Mouse (Mus musculus): ENCODE results near the gene Srprb. TPM values are rescaled to one million over a fixed set of nuclear protein-coding genes. Genes with fewer than 3 reads are reported as not detected.

Srprb gene
- polyA plus RNA-seq, 1 experiment from 2014 or later = 63.8 TPM

GRCm38 (mm10) chr9:103214281-103214680 is 12.3 kb upstream of the Srprb start:
- Histone ChIP-seq H3K4me1 (ENCODE audit: control insufficient read depth, insufficient read depth, low read depth, low read length) (no peaks in the 10 kb centered on the region), H3K27me3 (replicated peaks; ENCODE audit: control insufficient read depth, insufficient read depth, low read length) (no peaks in the 10 kb centered on the region), H3K27ac (ENCODE audit: low read depth, low read length) (no peak overlapping the region), H3K4me2 (ENCODE audit: low read length) (no peak overlapping the region), H3K36me3 (ENCODE audit: control insufficient read depth, insufficient read depth, low read length) (no peaks in the 10 kb centered on the region), H3K9me3 (ENCODE audit: control insufficient read depth, low read length) (no peaks in the 10 kb centered on the region), H3K9ac (ENCODE audit: low read depth, low read length) (no peak overlapping the region), H3K4me3 (ENCODE audit: low read length) (no peak overlapping the region)
- WGBS = 79% methylated on average over 6 of the region's 6 CpGs
- no peak for ATAC-seq

DNA sequence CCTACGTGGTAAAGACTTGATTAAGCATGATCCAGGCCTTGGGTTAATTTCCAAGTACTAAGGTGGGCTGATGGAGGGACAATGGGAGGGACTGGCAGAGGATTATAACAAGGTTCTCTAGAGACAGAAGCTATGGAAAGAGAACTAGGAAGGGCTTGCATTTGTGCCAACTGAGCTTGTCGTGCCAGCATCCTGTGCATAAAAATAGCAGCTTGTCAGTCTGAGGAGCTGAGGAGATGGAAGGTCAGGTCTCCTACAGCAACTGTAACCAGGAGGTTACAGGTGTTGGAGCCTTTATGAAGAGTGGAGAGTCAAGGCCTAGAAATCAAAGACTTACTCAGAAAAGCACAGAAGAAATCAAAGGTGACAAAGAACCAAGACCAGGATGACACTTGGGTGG is 11.7 kb upstream of the Srprb start:
- Histone ChIP-seq H3K27me3 (replicated peaks; ENCODE audit: control insufficient read depth, insufficient read depth, low read length) (no peaks in the 10 kb centered on the region), H3K27ac (ENCODE audit: low read depth, low read length) (no peak overlapping the region), H3K4me1 (ENCODE audit: control insufficient read depth, insufficient read depth, low read depth, low read length) (no peaks in the 10 kb centered on the region), H3K9ac (ENCODE audit: low read depth, low read length) (no peak overlapping the region), H3K4me2 (ENCODE audit: low read length) (no peak overlapping the region), H3K4me3 (ENCODE audit: low read length) (no peak overlapping the region), H3K9me3 (ENCODE audit: control insufficient read depth, low read length) (no peaks in the 10 kb centered on the region), H3K36me3 (ENCODE audit: control insufficient read depth, insufficient read depth, low read length) (no peaks in the 10 kb centered on the region)
- WGBS = 58% methylated on average over 2 of the region's 2 CpGs
- no peak for ATAC-seq

DNA sequence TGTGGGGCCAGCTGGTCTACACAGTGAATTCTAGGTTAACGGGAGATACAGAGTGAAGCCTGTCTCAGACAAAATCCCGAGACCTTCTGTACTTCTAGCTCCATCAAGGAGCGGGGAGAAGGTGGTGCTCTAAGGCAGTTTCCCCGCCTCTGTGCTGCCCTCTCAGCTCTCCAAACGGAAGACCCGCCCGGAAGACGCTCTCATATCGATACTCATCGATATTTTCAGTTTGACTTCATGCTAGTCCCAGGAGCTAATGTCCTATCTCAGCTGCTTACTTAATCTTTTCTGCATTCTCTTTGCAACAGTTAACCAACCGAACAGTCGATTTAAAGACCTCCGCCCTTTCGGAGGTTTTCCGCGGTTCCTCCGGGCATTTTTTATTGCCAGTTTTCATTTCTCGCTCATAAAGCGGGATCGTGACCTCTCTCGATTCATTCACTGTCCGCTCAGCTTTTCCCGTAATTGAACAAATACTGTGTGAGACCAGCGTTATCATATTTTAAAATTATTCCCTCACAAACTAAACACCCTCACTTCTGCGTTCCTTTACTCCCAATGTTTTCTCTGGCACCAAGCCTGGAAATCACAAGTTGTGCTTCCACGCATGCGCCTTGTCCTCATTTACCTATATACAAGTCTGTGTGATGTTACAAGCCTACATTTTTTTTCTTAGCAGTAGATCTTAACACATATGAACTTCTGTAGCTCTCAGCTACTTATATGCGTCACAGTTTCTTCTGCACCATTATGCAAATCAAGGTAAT is 10.9 kb upstream of the Srprb start:
- Histone ChIP-seq H3K9ac (ENCODE audit: low read depth, low read length) (no peak overlapping the region), H3K9me3 (ENCODE audit: control insufficient read depth, low read length) (no peaks in the 10 kb centered on the region), H3K4me1 (ENCODE audit: control insufficient read depth, insufficient read depth, low read depth, low read length) (no peaks in the 10 kb centered on the region), H3K4me2 (ENCODE audit: low read length) (peak overlapping the region; percentile 0; the same call in 1 of the 2 replicates), H3K36me3 (ENCODE audit: control insufficient read depth, insufficient read depth, low read length) (no peaks in the 10 kb centered on the region), H3K27ac (ENCODE audit: low read depth, low read length) (no peak overlapping the region), H3K27me3 (replicated peaks; ENCODE audit: control insufficient read depth, insufficient read depth, low read length) (no peaks in the 10 kb centered on the region), H3K4me3 (ENCODE audit: low read length) (no peak overlapping the region; the same call in 1 of the 2 replicates)
- ATAC-seq = no peak
- 68% methylated on average over 28 of the region's 28 CpGs for whole genome bisulfite sequencing

- H3K4me2 ChIP-seq (ENCODE audit: low read length) = no peak overlapping the region
- no peaks in the 10 kb centered on the region for H3K9me3 ChIP-seq (ENCODE audit: control insufficient read depth, low read length)
- ATAC-seq = no peak
- H3K4me1 ChIP-seq (ENCODE audit: control insufficient read depth, insufficient read depth, low read depth, low read length) = no peaks in the 10 kb centered on the region
- no peaks in the 10 kb centered on the region for H3K36me3 ChIP-seq (ENCODE audit: control insufficient read depth, insufficient read depth, low read length)
- no peak overlapping the region for H3K4me3 ChIP-seq (ENCODE audit: low read length)
- 46% methylated on average over 6 of the region's 6 CpGs for WGBS
- H3K27me3 ChIP-seq (replicated peaks; ENCODE audit: control insufficient read depth, insufficient read depth, low read length) = no peaks in the 10 kb centered on the region
- H3K9ac ChIP-seq (ENCODE audit: low read depth, low read length) = no peak overlapping the region
- H3K27ac ChIP-seq (ENCODE audit: low read depth, low read length) = no peak overlapping the region
These were observed 7.0 kb upstream of the Srprb start for GRCm38 (mm10) chr9:103208802-103209423.

DNA sequence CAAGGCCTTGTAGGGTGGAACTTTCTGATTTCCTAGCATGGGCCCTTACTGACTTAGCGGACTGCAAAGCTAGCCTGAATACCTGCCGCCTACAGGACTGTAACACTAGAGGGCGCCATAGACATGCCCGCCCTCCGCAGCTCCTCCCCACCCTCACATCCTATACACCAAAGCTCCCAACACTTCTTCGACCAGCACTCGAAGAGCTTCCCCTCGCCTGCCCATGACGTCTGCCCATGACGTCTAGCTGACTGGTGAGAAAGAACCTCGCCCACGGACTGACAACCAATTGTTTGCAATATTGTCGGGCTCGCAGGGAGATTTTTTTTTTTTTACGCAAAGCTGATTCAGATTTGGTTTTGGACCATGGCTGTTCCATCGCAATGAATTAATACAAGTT is 5.9 kb upstream of the Srprb start:
- Histone ChIP-seq H3K27me3 (replicated peaks; ENCODE audit: control insufficient read depth, insufficient read depth, low read length) (no peaks in the 10 kb centered on the region), H3K4me1 (ENCODE audit: control insufficient read depth, insufficient read depth, low read depth, low read length) (no peaks in the 10 kb centered on the region), H3K9ac (ENCODE audit: low read depth, low read length) (no peak overlapping the region), H3K4me3 (ENCODE audit: low read length) (peak overlapping the region; percentile 8; the same call in 1 of the 2 replicates), H3K36me3 (ENCODE audit: control insufficient read depth, insufficient read depth, low read length) (no peaks in the 10 kb centered on the region), H3K9me3 (ENCODE audit: control insufficient read depth, low read length) (no peaks in the 10 kb centered on the region), H3K4me2 (ENCODE audit: low read length) (peak overlapping the region; percentile 50), H3K27ac (ENCODE audit: low read depth, low read length) (no peak overlapping the region)
- 9% methylated on average over 16 of the region's 16 CpGs for WGBS
- ATAC-seq = peak; percentile 90

GRCm38 (mm10) chr9:103205786-103206185 is 3.8 kb upstream of the Srprb start:
- Histone ChIP-seq H3K9me3 (ENCODE audit: control insufficient read depth, low read length) (no peaks in the 10 kb centered on the region), H3K4me1 (ENCODE audit: control insufficient read depth, insufficient read depth, low read depth, low read length) (peaks cover 2% of the 10 kb centered on the region; the same call in 1 of the 2 replicates), H3K4me3 (ENCODE audit: low read length) (no peak overlapping the region), H3K4me2 (ENCODE audit: low read length) (no peak overlapping the region), H3K9ac (ENCODE audit: low read depth, low read length) (no peak overlapping the region), H3K36me3 (ENCODE audit: control insufficient read depth, insufficient read depth, low read length) (no peaks in the 10 kb centered on the region), H3K27ac (ENCODE audit: low read depth, low read length) (no peak overlapping the region), H3K27me3 (replicated peaks; ENCODE audit: control insufficient read depth, insufficient read depth, low read length) (no peaks in the 10 kb centered on the region)
- ATAC-seq = no peak
- 91% methylated on average over 5 of the region's 5 CpGs for WGBS

- Histone ChIP-seq H3K4me1 (ENCODE audit: control insufficient read depth, insufficient read depth, low read depth, low read length) (no peaks in the 10 kb centered on the region; the same call in 1 of the 2 replicates), H3K27ac (ENCODE audit: low read depth, low read length) (no peak overlapping the region), H3K4me2 (ENCODE audit: low read length) (no peak overlapping the region), H3K27me3 (replicated peaks; ENCODE audit: control insufficient read depth, insufficient read depth, low read length) (no peaks in the 10 kb centered on the region), H3K36me3 (ENCODE audit: control insufficient read depth, insufficient read depth, low read length) (peaks cover 15% of the 10 kb centered on the region), H3K4me3 (ENCODE audit: low read length) (no peak overlapping the region), H3K9me3 (ENCODE audit: control insufficient read depth, low read length) (no peaks in the 10 kb centered on the region), H3K9ac (ENCODE audit: low read depth, low read length) (no peak overlapping the region)
- 72% methylated on average over 4 of the region's 4 CpGs for WGBS
- ATAC-seq = no peak
These were observed 13.5 kb downstream of the Srprb start for GRCm38 (mm10) chr9:103188416-103188815.

DNA sequence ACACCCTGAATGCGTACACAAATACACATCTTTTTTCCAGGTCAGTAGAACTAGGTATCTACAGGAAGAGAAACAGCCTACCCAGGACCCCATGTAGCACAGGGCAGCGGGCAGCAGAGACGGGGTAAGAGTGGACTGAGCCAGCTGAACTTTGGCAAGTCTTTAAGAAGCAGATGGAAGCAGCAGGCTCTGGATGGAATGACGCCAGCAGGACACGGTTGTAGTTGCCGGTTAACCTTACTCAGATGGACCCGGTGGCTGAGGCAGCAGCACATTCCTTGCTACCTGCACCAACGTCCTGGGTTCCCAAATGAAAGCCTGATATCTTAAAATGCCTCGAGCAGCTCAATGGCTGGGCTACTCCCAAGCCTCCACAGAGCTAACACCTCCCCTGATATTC is 15.2 kb downstream of the Srprb start:
- Histone ChIP-seq H3K9ac (ENCODE audit: low read depth, low read length) (no peak overlapping the region), H3K27ac (ENCODE audit: low read depth, low read length) (no peak overlapping the region), H3K4me3 (ENCODE audit: low read length) (no peak overlapping the region), H3K36me3 (ENCODE audit: control insufficient read depth, insufficient read depth, low read length) (peaks cover 17% of the 10 kb centered on the region), H3K9me3 (ENCODE audit: control insufficient read depth, low read length) (no peaks in the 10 kb centered on the region), H3K4me2 (ENCODE audit: low read length) (no peak overlapping the region), H3K4me1 (ENCODE audit: control insufficient read depth, insufficient read depth, low read depth, low read length) (no peaks in the 10 kb centered on the region; the same call in 1 of the 2 replicates), H3K27me3 (replicated peaks; ENCODE audit: control insufficient read depth, insufficient read depth, low read length) (no peaks in the 10 kb centered on the region)
- 0 out of 2 replicates have a peak, but pooled peaks have one; percentile 29 for ATAC-seq
- 62% methylated on average over 9 of the region's 9 CpGs for WGBS

- no peaks in the 10 kb centered on the region for H3K27me3 ChIP-seq (replicated peaks; ENCODE audit: control insufficient read depth, insufficient read depth, low read length)
- peaks cover 3% of the 10 kb centered on the region for H3K4me1 ChIP-seq (ENCODE audit: control insufficient read depth, insufficient read depth, low read depth, low read length)
- no peak overlapping the region for H3K4me3 ChIP-seq (ENCODE audit: low read length)
- peak overlapping the region; percentile 24; the same call in 1 of the 2 replicates for H3K27ac ChIP-seq (ENCODE audit: low read depth, low read length)
- no peak for ATAC-seq
- H3K4me2 ChIP-seq (ENCODE audit: low read length) = no peak overlapping the region
- no peaks in the 10 kb centered on the region for H3K9me3 ChIP-seq (ENCODE audit: control insufficient read depth, low read length)
- peaks cover 17% of the 10 kb centered on the region for H3K36me3 ChIP-seq (ENCODE audit: control insufficient read depth, insufficient read depth, low read length)
- H3K9ac ChIP-seq (ENCODE audit: low read depth, low read length) = no peak overlapping the region
- 80% methylated on average over 8 of the region's 8 CpGs for WGBS
These were observed 16.0 kb downstream of the Srprb start for GRCm38 (mm10) chr9:103185946-103186345.
